Mouse (Mus musculus): ENCODE results near the gene BC024978.

GRCm38 (mm10) chr7:27228281-27228821 is 32.8 kb downstream of the BC024978 start, which contains the start of gene Itpkc:
- peak; percentile 38; the same call in 1 of the 2 replicates for TF ChIP-seq CTCF (IDR thresholded peaks at IDR 0.05; ENCODE audit: low read depth)
- TF ChIP-seq EP300 (optimal IDR thresholded peaks at IDR 0.05), result peak; percentile 22

All from stomach, postnatal 0 days (tissue).